Mouse (Mus musculus) yolk sac, embryonic 10.5 days (tissue): Measurements from ENCODE around the gene Hnrnpu.
"Not testable (repeated sequence)": the region's sequence is repeated elsewhere in the genome, so short reads cannot be mapped to it uniquely, and the experiment has no call there.

ENCODE experiments used
- DNase-seq: peaks from one replicate; pipeline ENCODE4 v3.0.0-alpha.2; 2017; ENCODE audit warnings: low spot score

The Hnrnpu gene

GRCm38 (mm10) chr1:178337551-178338317 lies at the start of gene Hnrnpu:
TSS of gene Hnrnpu (minus strand) at chr1:178337797.
- DNase-seq: peak; percentile 93

GRCm38 (mm10) chr1:178382165-178382564 lies 44.6 kb upstream of the Hnrnpu start:
- DNase-seq: no peak

GRCm38 (mm10) chr1:178379224-178379623 lies 41.6 kb upstream of the Hnrnpu start:
- DNase-seq: no peak

GRCm38 (mm10) chr1:178378115-178378514 lies 40.5 kb upstream of the Hnrnpu start:
- no peak for DNase-seq

GRCm38 (mm10) chr1:178376907-178377306 lies 39.3 kb upstream of the Hnrnpu start:
- no peak for DNase-seq

GRCm38 (mm10) chr1:178376061-178376460 lies 38.5 kb upstream of the Hnrnpu start:
- DNase-seq: no peak

GRCm38 (mm10) chr1:178375381-178375780 lies 37.8 kb upstream of the Hnrnpu start:
- DNase-seq: no peak

- DNase-seq: no peak
Measured at GRCm38 (mm10) chr1:178372681-178373080, 35.1 kb upstream of the Hnrnpu start.

GRCm38 (mm10) chr1:178369272-178369651 lies 31.7 kb upstream of the Hnrnpu start:
- DNase-seq: peak; percentile 81

GRCm38 (mm10) chr1:178368548-178369271 lies 31.1 kb upstream of the Hnrnpu start:
- peak; percentile 85 for DNase-seq

- DNase-seq: no peak
Measured at GRCm38 (mm10) chr1:178368121-178368520, 30.5 kb upstream of the Hnrnpu start.

GRCm38 (mm10) chr1:178365171-178365570 lies 27.6 kb upstream of the Hnrnpu start:
- no peak for DNase-seq

- DNase-seq: no peak
Measured at GRCm38 (mm10) chr1:178360702-178361101, 23.1 kb upstream of the Hnrnpu start.

- DNase-seq: no peak
Measured at GRCm38 (mm10) chr1:178360264-178360663, 22.7 kb upstream of the Hnrnpu start.

GRCm38 (mm10) chr1:178357776-178358710 lies 20.4 kb upstream of the Hnrnpu start:
- no peak for DNase-seq

GRCm38 (mm10) chr1:178354576-178354975 lies 17.0 kb upstream of the Hnrnpu start:
- no peak for DNase-seq

- DNase-seq: no peak
Measured at GRCm38 (mm10) chr1:178351643-178352042, 14.0 kb upstream of the Hnrnpu start.

- no peak for DNase-seq
Measured at GRCm38 (mm10) chr1:178350792-178351191, 13.2 kb upstream of the Hnrnpu start.

- not testable (repeated sequence) for DNase-seq
Measured at GRCm38 (mm10) chr1:178344071-178344805, 6.6 kb upstream of the Hnrnpu start.

GRCm38 (mm10) chr1:178342612-178343011 lies 5.0 kb upstream of the Hnrnpu start:
- DNase-seq: no peak

GRCm38 (mm10) chr1:178342063-178342462 lies 4.5 kb upstream of the Hnrnpu start:
- no peak for DNase-seq

- no peak for DNase-seq
Measured at GRCm38 (mm10) chr1:178341435-178341834, 3.8 kb upstream of the Hnrnpu start.
